Mouse (Mus musculus) hindbrain, embryonic 11.5 days (tissue): ENCODE data around the gene Pde8a. TPM values are rescaled to one million over a fixed set of nuclear protein-coding genes. Genes with fewer than 3 reads are reported as not detected.

Source experiments
- ATAC-seq: fragments of 200-750 bp; cut with Nextera tagmentation; 2 replicates; pipeline ENCODE4 v1.8.0; 2017; ENCODE audit warnings: mild to moderate bottlenecking, moderate TSS enrichment, moderate library complexity; ENCODE audit not compliant: low FRiP score
- DNase-seq: peaks from one replicate; pipeline ENCODE4 v3.0.0-alpha.2; 2015; ENCODE audit warnings: low spot score
- H3K27ac ChIP-seq: fragments of 300-500 bp; sonication (generic); 2 replicates; pipeline ENCODE4 v1.5.1; 2014; ENCODE audit warnings: mild to moderate bottlenecking, low read depth, low read length
- H3K27me3 ChIP-seq: fragments of 300-500 bp; sonication (generic); 2 replicates; pipeline ENCODE4 v1.6.1; 2014; ENCODE audit warnings: mild to moderate bottlenecking, low read length, moderate library complexity, mixed read lengths; ENCODE audit not compliant: control insufficient read depth, insufficient read depth
- H3K36me3 ChIP-seq: fragments of 300-500 bp; sonication (generic); 2 replicates; pipeline ENCODE4 v1.6.1; 2014; ENCODE audit warnings: mild to moderate bottlenecking, low read length, moderate library complexity, mixed read lengths; ENCODE audit not compliant: control insufficient read depth, insufficient read depth
- H3K4me1 ChIP-seq: fragments of 300-500 bp; sonication (generic); replicated peaks from 2 replicates; pipeline ENCODE4 v1.6.1; 2014; ENCODE audit warnings: low read length, mixed read lengths; ENCODE audit not compliant: control insufficient read depth, insufficient read depth
- H3K4me2 ChIP-seq: fragments of 300-500 bp; sonication (generic); replicated peaks from 2 replicates; pipeline ENCODE4 v1.6.1; 2014; ENCODE audit warnings: mild to moderate bottlenecking, low read depth, low read length
- H3K4me3 ChIP-seq: fragments of 300-500 bp; sonication (generic); 2 replicates; pipeline ENCODE4 v1.5.1; 2014; ENCODE audit warnings: low read depth, low read length
- H3K9ac ChIP-seq: fragments of 300-500 bp; sonication (generic); 2 replicates; pipeline ENCODE4 v1.6.1; 2014; ENCODE audit warnings: low read depth, low read length
- H3K9me3 ChIP-seq: fragments of 300-500 bp; sonication (generic); 2 replicates; pipeline ENCODE4 v1.6.1; 2016; ENCODE audit warnings: low read length; ENCODE audit not compliant: control insufficient read depth
- WGBS: fragments of 180-500 bp; shearing (Covaris S2); extraction: QIAGEN DNeasy Blood & Tissue Kit; methylation state at CpG from one replicate; pipeline ENCODE4 v1.1.7; 2014; 5-methylcytosine and 5-hydroxymethylcytosine counted together
- polyA plus RNA-seq: library from polyadenylated mRNA; unstranded; fragments of >200 nt; fragmentation: Nextera tagmentation; extraction: Ambion mirVana; gene quantifications from 2 replicates; pipeline ENCODE4 v1.2.1, GENCODE M21; 2014

The Pde8a gene
- polyA plus RNA-seq, 1 experiment from 2014 or later: 2.5 TPM

DNA sequence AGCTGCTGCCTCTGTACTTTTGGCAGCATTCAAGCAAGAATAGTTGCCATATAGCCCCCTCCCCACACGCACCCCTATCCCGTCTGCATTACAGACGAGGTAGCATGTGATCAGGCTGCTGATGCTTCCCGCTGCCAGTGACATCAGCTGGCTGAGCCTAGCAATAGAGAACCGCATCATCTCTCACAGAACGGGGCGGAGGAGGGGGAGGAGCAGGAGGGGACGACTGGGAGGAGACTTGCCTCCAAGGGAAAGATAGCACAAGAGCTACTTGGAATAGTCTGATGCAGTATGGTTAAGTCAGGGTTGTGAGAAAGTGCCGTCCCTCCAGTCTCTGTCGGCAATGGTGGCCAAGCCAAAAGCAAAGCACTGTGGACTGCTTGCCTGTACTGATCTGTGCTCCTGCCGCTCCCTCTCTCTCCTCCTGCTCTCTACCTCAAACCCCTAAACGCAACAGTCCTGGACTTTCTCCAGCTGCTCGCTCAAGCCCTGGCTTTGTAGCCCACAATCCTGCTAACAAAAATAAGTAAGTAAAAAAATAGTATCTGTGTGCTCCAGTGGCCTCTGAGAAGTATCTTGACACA, 159.0 kb downstream of the Pde8a start:
- DNase-seq: peak; percentile 69
- ATAC-seq: peak; percentile 88
- Histone ChIP-seq H3K27ac (no peak overlapping the region), H3K9ac (no peak overlapping the region; the same call in 1 of the 2 replicates), H3K4me1 (no peaks in the 10 kb centered on the region), H3K4me3 (no peak overlapping the region), H3K36me3 (no peaks in the 10 kb centered on the region), H3K4me2 (peak overlapping the region; percentile 6), H3K9me3 (no peaks in the 10 kb centered on the region), H3K27me3 (no peaks in the 10 kb centered on the region)
- WGBS: 8% methylated on average over 13 of the region's 13 CpGs

DNA sequence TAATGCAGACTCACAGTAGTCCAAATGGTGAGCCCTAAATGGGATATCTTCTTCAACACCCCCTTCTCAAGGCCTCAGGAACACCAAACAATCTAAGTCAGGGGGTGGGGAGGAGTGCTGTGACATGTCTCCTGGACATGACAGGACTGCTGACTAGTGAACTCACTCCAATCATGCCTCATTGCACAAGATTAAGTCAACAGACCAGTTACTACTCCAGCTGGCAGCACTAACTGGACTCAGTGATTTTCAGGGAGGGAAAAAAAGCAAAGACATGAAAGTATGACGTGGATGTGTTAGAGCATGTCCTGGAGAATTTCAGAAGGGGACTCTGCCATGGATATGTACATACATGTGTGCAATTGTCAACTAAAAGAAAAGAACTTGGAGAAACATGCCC, 166.0 kb downstream of the Pde8a start:
- no peaks in the 10 kb centered on the region for H3K9me3 ChIP-seq
- DNase-seq: no peak

More for the DNA sequence above, 166.0 kb downstream of the Pde8a start:
- Histone ChIP-seq H3K9ac (no peak overlapping the region), H3K4me1 (no peaks in the 10 kb centered on the region), H3K36me3 (no peaks in the 10 kb centered on the region), H3K4me3 (no peak overlapping the region), H3K4me2 (no peak overlapping the region), H3K27ac (no peak overlapping the region), H3K27me3 (no peaks in the 10 kb centered on the region)
- ATAC-seq: no peak
- 83% methylated on average over 1 of the region's 1 CpGs for WGBS

Other genes starting within 250 kb of the Pde8a start
- 11.4 and 12.2 TPM in 2 replicates for gene Zfp592, start 219.9 kb upstream of the Pde8a start, polyA plus RNA-seq
- gene Alpk3, start 156.0 kb upstream of the Pde8a start, polyA plus RNA-seq: 0.13 and 0.14 TPM in 2 replicates
- 0.06 TPM in 1 of 2 replicates, not detected in the other for gene Slc28a1, start 98.8 kb upstream of the Pde8a start, polyA plus RNA-seq
- 1,086 and 1,110 TPM in 2 replicates for gene Rps17, start 131.7 kb downstream of the Pde8a start, polyA plus RNA-seq
- 1.2 and 1.3 TPM in 2 replicates for gene Cpeb1, start 241.9 kb downstream of the Pde8a start, polyA plus RNA-seq